Mouse (Mus musculus): ENCODE results near the gene Dock6.
"Not testable (repeated sequence)": the region's sequence is repeated elsewhere in the genome, so short reads cannot be mapped to it uniquely, and the experiment has no call there.

Gene Dock6

DNA sequence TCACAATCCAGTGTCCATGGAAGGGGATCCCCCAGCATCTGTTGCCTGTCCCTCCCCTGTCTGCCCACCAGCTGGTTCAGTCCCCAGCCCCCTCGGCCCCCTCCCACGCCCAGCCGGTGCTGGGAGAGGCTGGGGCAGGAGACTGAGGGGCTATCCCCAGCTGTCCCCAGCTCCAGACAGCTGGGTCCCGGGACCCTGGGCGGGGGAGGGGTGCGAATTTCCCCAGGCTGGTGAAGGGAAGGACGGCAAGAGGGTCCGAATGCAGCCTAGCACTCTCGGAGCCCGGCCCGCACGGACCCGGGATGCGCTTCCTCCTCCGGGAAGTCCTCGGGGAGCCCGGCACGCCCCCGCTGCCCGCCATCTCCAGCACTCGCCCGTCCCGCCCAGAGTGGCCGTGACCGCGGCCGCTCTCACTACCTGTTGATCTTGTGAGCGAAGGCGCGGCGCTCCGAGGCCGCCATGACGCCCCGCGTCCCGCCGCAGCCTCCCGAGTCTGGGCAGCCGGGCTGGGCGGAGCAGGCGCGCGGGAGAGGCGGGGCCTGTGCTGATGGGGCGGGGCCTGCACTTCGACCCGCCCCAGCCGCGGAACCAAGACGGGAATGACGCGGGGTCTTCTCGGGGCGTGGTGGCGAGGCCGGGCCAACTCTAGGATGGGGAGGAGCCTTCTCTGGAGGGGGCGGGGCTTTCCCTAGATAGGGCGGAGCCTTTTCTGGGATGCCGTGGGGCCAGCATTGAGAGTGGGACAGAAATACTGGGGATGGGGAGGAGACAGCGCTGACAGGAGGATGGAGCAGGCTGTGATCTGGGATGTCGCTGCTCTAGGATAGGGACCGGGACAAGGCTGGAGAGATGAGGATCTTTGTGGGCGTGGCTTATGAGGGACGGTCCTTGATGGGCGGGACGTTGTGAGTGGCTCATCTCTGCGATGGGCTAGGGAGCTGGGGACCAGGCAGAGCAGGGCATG, at the start of gene Dock6:
TSS of gene Dock6 (minus strand) at position 508 of the 964 bp plus-strand sequence.
- DNase-seq (ENCODE audit: low spot score in 2 of 2): peak; percentile 52 to 59

DNA sequence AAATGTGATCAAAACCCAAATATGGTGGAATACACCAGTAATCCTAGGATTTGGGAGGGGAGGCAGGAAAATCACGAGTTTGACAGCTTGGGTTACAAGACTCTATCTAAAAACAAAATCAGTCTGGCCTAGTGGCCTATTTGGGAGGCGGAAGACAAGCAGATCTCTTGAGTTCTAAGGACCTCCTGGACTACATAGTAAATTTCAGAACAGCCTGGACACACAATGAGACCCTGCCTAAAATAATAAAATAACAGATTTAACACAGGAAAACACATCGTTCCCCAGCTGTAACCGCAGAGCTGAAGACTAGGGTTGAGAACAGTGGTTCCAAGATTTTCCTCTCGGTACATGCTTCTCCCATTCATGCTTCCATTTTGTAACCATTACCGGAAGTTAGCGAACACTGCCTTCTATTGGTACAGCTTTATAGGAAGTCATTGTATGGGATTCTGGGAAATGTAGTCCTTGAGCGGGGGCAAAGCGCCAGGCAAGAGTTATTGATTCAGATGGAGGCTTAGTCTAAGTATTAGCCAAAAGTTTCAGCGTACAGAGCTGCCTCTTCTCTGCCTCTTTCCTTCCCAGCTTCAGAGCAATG, 48.9 kb upstream of the Dock6 start:
- peak; percentile 47 to 64 for DNase-seq (ENCODE audit: low spot score in 2 of 2)

- no peak for DNase-seq (ENCODE audit: low spot score in 2 of 2)
These were observed 36.8 kb upstream of the Dock6 start for GRCm38 (mm10) chr9:21889229-21889628.

DNA sequence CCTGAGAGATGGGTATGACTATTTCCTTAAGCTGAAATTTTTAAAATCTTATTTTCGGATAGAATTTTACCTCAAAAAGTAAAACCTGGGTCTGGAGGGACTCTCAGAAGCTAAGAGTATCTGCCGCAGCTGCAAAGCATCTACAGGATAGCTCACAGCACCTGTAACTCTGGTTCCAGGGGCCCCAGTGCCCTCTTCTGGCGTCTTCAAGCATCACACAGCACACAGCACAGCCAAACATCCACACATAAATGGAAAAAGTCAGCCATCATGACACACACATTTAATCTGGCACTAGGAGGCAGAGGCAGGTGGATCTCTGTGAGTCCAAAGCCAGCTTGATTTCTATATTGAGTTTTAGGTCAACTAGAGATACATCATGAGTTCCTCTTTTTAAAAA, 24.2 kb upstream of the Dock6 start:
- no peak for DNase-seq (ENCODE audit: low spot score in 2 of 2)

- no peak for DNase-seq (ENCODE audit: low spot score in 2 of 2)
These were observed 19.8 kb upstream of the Dock6 start for GRCm38 (mm10) chr9:21872204-21872603.

DNA sequence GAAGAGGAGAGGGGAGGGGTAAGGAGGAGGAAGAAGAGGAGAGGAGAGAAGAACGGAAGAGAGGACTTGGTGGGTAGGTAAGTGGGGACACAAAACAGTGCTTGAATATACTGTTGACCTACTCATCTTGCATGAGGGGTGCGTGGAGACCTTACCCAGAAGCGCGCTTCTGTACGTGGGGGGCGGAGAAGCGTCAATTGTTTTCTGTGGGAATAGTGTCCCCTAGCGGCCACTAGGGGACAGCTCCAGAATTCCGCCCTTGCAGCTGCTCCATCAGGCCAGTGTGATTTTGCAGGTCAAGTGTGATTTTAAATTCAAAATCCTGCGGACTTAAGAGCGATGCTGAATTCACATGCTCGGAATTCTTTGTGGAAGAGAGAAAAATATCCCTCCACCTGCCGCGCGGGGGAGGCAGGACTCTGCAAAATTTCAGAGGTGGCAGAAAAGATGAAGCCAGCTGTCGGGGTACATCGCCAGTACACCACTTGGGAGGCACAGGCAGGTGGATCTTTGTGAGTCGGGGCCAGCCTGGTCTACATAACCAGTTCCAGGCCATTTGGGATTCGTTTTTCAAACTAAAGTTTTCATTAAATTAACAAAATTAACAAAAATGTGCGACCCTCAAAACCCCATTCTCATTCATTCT, 18.6 kb upstream of the Dock6 start:
- no peak for DNase-seq (ENCODE audit: low spot score in 2 of 2)

- DNase-seq (ENCODE audit: low spot score in 2 of 2): not testable (repeated sequence)
These were observed 16.9 kb upstream of the Dock6 start for GRCm38 (mm10) chr9:21869290-21869689.

GRCm38 (mm10) chr9:21867726-21868125, 15.3 kb upstream of the Dock6 start:
- DNase-seq (ENCODE audit: low spot score in 2 of 2): no peak

DNA sequence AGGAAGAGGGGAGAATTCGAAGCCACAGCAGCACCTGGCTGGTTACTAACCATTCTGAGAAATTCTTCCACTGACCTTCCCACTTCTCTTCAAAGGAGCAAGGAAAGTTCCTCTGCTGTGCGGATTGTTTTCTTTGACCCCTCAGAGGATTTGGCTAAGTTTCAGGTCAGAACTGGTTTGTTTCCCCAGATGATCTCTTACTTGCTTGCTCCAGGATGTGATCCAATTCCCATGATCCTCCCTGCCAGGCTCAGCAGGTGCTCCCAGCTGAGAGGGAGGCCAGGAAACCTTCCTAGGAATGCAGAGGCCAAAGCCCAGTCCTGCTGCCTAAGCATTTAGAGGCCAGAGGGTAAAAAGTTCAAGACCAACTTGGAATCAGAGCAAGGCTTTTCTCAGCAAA, 14.2 kb upstream of the Dock6 start:
- no peak for DNase-seq (ENCODE audit: low spot score in 2 of 2)

GRCm38 (mm10) chr9:21865673-21866398, 13.4 kb upstream of the Dock6 start:
- DNase-seq (ENCODE audit: low spot score in 2 of 2): no peak

- no peak for DNase-seq (ENCODE audit: low spot score in 2 of 2)
These were observed 9.7 kb upstream of the Dock6 start for GRCm38 (mm10) chr9:21862181-21862580.

DNA sequence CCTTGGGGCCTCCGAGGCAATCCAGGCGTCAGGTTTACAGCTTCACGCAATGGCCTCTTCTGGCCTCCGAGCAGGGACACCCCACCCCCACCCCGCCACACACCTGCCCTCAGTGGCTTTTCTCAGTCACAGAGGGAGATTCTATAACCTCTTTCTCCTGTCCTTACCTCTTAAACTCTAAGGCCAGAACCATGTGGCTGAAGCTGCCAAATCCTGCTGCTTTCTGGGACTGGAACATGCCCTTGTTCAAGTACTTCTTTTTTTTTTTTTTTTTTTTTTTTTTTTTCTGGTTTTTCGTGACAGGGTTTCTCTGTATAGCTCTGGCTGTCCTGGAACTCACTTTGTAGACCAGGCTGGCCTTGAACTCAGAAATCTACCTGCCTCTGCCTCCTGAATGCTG, 7.9 kb upstream of the Dock6 start:
- not testable (repeated sequence) for DNase-seq (ENCODE audit: low spot score in 2 of 2)

DNA sequence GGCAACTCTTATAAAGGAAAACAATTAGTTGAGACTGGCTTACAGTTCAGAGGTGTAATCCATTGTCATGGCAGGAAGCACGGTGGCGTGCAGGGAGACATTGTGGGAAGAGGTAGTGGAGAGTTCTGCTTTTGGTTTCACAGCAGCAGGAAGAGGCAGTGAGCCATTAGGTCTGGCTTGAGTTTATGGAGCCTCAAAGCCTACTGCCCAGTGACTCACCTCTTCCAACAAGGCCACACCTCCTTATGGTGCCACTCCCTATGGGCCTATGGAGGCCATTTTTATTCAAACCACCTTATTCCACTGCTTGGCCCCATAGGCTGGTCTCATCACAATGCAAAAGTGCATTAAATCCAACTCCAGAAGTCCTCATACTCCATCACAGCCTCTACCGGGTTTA, 7.2 kb upstream of the Dock6 start:
- no peak for DNase-seq (ENCODE audit: low spot score in 2 of 2)

- DNase-seq (ENCODE audit: low spot score in 2 of 2): no peak
These were observed 5.6 kb upstream of the Dock6 start for GRCm38 (mm10) chr9:21858084-21858483.

- no peak for DNase-seq (ENCODE audit: low spot score in 2 of 2)
These were observed 5.1 kb upstream of the Dock6 start for GRCm38 (mm10) chr9:21857501-21857900.

GRCm38 (mm10) chr9:21854894-21855293, 2.5 kb upstream of the Dock6 start:
- no peak for DNase-seq (ENCODE audit: low spot score in 2 of 2)

- DNase-seq (ENCODE audit: low spot score in 2 of 2): no peak
These were observed 1.5 kb upstream of the Dock6 start for GRCm38 (mm10) chr9:21853961-21854360.

- DNase-seq (ENCODE audit: low spot score in 2 of 2): no peak
These were observed 1.4 kb downstream of the Dock6 start for GRCm38 (mm10) chr9:21851084-21851483.

- no peak for DNase-seq (ENCODE audit: low spot score in 2 of 2)
These were observed 2.5 kb downstream of the Dock6 start for GRCm38 (mm10) chr9:21849691-21850677.

GRCm38 (mm10) chr9:21847926-21848325, 4.5 kb downstream of the Dock6 start:
- DNase-seq (ENCODE audit: low spot score in 2 of 2): no peak

- DNase-seq (ENCODE audit: low spot score in 2 of 2): no peak
These were observed 5.0 kb downstream of the Dock6 start for GRCm38 (mm10) chr9:21847425-21847824.

All from right cerebral cortex, postnatal 36 days (tissue).